Mouse (Mus musculus) left cerebral cortex, postnatal 10 days (tissue): ENCODE results near the gene Klk1b5. TPM values are rescaled to one million over a fixed set of nuclear protein-coding genes. Genes with fewer than 3 reads are reported as not detected.
A peak's percentile ranks its signal among the peaks of the same experiment; 100 is the strongest.
"Not testable (repeated sequence)": the region's sequence is repeated elsewhere in the genome, so short reads cannot be mapped to it uniquely, and the experiment has no call there.

ENCODE experiments used
- DNase-seq, 2 experiments: peaks; one replicate each; pipeline ENCODE4 v3.0.0; 2021 to 2022; ENCODE audit warnings: low spot score in 2 of 2, mixed read lengths in 1 of 2; ENCODE audit errors: extremely low spot score in 1 of 2
- intact Hi-C: fragments of 180-260 bp; cut with DNase I; formaldehyde crosslinking; loops from one replicate; pipeline ENCODE4 v1.15.1; 2025
- total RNA-seq, 2 experiments: library from RNA; stranded (reverse); gene quantifications; 2 replicates each; pipeline ENCODE4 v1.2.3; 2021

Gene Klk1b5
- total RNA-seq, 2 experiments from 2014 or later, result not detected

- intact Hi-C loops, result no loop called here
- DNase-seq, result no peak
Measured at GRCm38 (mm10) chr7:44249248-44249647, 33.5 kb downstream of the Klk1b5 start.

GRCm38 (mm10) chr7:44250732-44251275, 35.1 kb downstream of the Klk1b5 start:
- intact Hi-C loops, result not testable (repeated sequence)
- DNase-seq, result peak in 1 of 2 experiments; percentile 44

GRCm38 (mm10) chr7:44253023-44253616, 37.4 kb downstream of the Klk1b5 start:
- intact Hi-C loops, result no loop called here
- DNase-seq, result peak in 1 of 2 experiments; percentile 44

GRCm38 (mm10) chr7:44254930-44255329, 39.2 kb downstream of the Klk1b5 start:
- DNase-seq, result no peak
- intact Hi-C loops, result no loop called here

DNA sequence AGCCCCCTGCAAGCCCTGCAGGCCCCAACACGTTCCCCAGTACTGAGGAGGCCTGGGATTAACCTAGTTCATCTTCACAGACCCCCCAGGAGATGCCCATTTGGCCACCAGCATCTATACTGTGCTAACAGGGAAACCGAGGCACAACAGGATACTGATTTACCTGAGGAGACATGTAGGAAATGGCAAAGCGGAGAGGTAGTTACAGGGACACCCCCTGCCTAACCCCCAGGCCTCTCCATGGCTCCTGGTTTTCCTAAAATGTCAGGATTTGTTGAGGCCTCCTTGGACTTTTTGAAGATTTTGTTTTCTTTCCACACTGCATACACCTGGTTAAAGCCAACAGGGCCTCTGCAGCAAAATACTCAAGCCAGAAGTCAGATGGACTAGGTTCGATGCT, 41.5 kb downstream of the Klk1b5 start, which contains the start of gene Acp4:
Gene Acp4, minus strand, starts transcription at position 101 of the 400 bp plus-strand sequence.
- intact Hi-C loops, result no loop called here
- DNase-seq, result no peak

- DNase-seq, result no peak
- intact Hi-C loops, result loop anchor here (5.0 kb wide), 1 partner anchor 222 kb away; no protein-coding TSS in a partner anchor
Measured at GRCm38 (mm10) chr7:44260410-44260809, 44.7 kb downstream of the Klk1b5 start.

- intact Hi-C loops, result loop anchor here (5.0 kb wide), 1 partner anchor 221 kb away; no protein-coding TSS in a partner anchor
Measured at GRCm38 (mm10) chr7:44261147-44261546, 45.4 kb downstream of the Klk1b5 start, which contains the start of gene Gm15517. TSS of gene Gm15517 (plus strand) at chr7:44261447.

DNA sequence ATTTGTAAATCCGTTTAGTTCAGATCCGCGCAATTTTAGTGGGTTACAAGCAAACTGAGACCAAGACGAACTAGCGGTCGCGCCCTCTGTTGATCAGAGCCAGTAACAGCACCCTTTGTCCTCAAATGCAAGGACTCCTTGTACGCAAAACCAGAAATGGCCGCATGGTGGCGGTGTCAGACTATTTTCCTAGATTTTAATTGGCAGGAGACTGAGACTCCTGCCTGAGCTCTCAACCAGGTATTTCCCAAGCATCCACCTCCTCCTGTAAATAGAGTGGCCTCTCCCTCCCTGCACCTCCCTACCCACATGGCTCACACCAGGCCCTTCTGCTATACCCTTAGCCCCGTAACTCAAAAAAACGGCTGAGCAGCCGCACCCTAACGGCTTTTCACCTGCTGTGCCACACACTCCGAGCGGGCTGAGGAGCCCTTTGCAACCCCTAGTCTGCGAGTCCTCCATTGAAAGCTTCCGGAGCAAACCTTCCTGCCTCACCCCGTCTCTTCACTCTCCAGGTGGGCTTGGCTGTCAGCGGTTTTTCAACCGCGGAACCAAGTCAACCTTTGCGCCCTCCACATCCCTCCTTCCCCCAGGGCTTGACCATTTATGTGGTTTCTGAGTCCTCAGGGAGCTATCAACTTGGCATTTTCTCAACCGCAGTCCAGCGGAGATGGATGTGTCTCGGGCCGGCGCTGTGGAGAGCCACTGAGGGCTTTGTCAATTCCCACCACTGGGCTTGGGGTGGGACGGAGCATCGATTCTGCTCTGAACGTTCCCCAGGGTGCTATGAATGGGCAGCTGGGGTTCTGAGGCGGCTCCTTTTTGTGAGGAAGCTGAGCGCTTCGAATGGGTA, 47.3 kb downstream of the Klk1b5 start:
- intact Hi-C loops, result loop anchor here (2.0 to 5.0 kb wide), 2 partner anchors 88 to 219 kb away; no protein-coding TSS in a partner anchor

More at GRCm38 (mm10) chr7:44261147-44261546, 45.4 kb downstream of the Klk1b5 start, which contains the start of gene Gm15517:
- no peak for DNase-seq

GRCm38 (mm10) chr7:44268117-44268516, 52.4 kb downstream of the Klk1b5 start:
- intact Hi-C loops, result loop anchor here (5.0 kb wide), 1 partner anchor 39 kb away; the partner anchor contains the start of gene Clec11a
- no peak for DNase-seq

More for the DNA sequence above, 47.3 kb downstream of the Klk1b5 start:
- peak; percentile 90 to 93 for DNase-seq

DNA sequence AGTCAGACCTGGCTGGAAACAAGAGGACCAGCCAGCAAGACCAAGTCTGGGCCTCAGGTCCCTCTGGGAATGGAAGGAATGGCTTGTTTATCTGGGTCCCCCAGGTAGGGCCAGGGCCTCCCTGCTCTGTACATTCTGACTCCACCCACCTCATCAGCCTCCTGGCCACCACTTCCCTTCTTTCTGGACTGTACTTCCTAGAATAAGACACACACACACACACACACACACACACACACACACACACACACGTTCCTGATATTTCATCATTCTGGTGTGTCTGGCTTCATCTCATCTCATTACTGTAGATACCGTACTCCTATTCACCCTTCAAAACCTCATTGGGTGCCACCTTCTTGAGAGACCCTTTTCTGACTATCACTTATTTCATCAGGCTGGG, 53.7 kb downstream of the Klk1b5 start:
- intact Hi-C loops, result loop anchor here (5.0 kb wide), 1 partner anchor 38 kb away; the partner anchor contains the start of gene Clec11a
- no peak for DNase-seq

Other genes starting within 250 kb of the Klk1b5 start
- gene Klk1b1, start 249.2 kb upstream of the Klk1b5 start, total RNA-seq, result not detected
- gene Klk1b9, start 239.9 kb upstream of the Klk1b5 start, total RNA-seq, result not detected
- not detected for gene Klk1b11, start 220.1 kb upstream of the Klk1b5 start, total RNA-seq
- not detected for gene Klk1b26, start 203.8 kb upstream of the Klk1b5 start, total RNA-seq
- not detected for gene Klk1b27, start 163.7 kb upstream of the Klk1b5 start, total RNA-seq
- gene Klk1b21, start 113.6 kb upstream of the Klk1b5 start, total RNA-seq, result not detected
- gene Klk1b22, start 103.3 kb upstream of the Klk1b5 start, total RNA-seq, result not detected
- not detected for gene Klk1b16, start 79.2 kb upstream of the Klk1b5 start, total RNA-seq
- not detected for gene Klk1b24, start 27.7 kb upstream of the Klk1b5 start, total RNA-seq
- not detected for gene Klk1b3, start 17.8 kb upstream of the Klk1b5 start, total RNA-seq
- not detected for gene Klk1b4, start 8.5 kb upstream of the Klk1b5 start, total RNA-seq
- not detected for gene Klk1, start 9.4 kb downstream of the Klk1b5 start, total RNA-seq
- not detected for gene Gm36864, start 20.2 kb downstream of the Klk1b5 start, total RNA-seq
- gene 1700028J19Rik, start 30.8 kb downstream of the Klk1b5 start, total RNA-seq, result under 1 TPM; 0.91 to 0.94 TPM
- gene 2410002F23Rik, start 30.8 kb downstream of the Klk1b5 start, total RNA-seq, result 100 to 1,000 TPM; 116 to 119 TPM
- gene Acp4, start 41.4 kb downstream of the Klk1b5 start, total RNA-seq, result not detected
- not detected for gene Gm15517, start 45.5 kb downstream of the Klk1b5 start, total RNA-seq
- 1 to 10 TPM; 2.5 to 2.8 TPM for gene Clec11a, start 91.0 kb downstream of the Klk1b5 start, total RNA-seq
- gene Shank1, start 94.3 kb downstream of the Klk1b5 start, total RNA-seq, result 100 to 1,000 TPM; 423 to 432 TPM
- 10 to 100 TPM; 77.1 to 78.3 TPM for gene Syt3, start 168.2 kb downstream of the Klk1b5 start, total RNA-seq
- 1 to 10 TPM; 2.1 to 2.9 TPM for gene 1700008O03Rik, start 169.9 kb downstream of the Klk1b5 start, total RNA-seq
- gene Lrrc4b, start 213.1 kb downstream of the Klk1b5 start, total RNA-seq, result 100 to 1,000 TPM; 311 to 323 TPM
- gene Aspdh, start 249.4 kb downstream of the Klk1b5 start, total RNA-seq, result 10 to 100 TPM; 14.7 to 18.0 TPM